Mouse (Mus musculus): Measurements from ENCODE around the gene Hat1.

DNA sequence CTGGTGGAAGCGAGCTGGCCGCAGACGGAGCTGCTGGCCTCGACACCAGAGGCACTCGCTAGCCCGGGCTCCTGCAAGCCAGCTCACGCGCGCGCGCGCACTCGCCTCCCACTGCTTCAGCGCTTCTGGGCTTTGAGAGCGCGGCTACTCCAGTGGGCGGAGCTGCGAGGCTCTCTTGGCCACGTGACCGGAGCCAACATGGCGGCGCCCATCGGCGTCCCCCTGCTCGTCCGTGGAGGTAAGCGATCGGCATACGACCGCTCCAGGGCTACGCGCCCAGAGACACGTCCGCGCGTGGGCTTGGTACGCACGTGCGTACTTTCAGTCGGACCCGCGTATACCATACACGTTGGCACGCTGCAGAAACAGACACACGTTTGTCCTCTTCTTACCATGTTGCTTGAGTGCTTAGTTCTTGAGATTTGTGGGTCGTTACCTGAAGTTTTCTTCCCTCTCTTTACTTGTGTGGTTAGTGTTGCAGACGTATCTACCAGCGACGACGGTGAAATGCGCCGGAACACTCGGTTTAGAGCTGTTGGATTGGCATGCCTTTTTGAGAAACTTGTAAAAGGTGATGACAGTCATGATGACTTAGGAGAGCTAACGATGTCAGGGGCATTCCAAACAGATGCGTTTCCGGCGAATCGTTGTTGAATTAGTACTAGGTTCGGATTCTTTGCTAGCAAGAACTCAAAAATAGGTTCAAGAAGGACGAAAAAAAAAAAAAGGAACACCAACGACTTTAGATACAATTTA lies 64.6 kb downstream of the Hat1 start, which contains the start of gene Metap1d:
- no peak for TF ChIP-seq GABPA (IDR thresholded peaks at IDR 0.05; ENCODE audit: insufficient replicate concordance, low read depth, low read length)
- no peak for TF ChIP-seq CHD2 (IDR thresholded peaks at IDR 0.05; ENCODE audit: low read length)
- peak; percentile 99 for TF ChIP-seq MAX (IDR thresholded peaks at IDR 0.05; ENCODE audit: low read length)
- TF ChIP-seq BHLHE40 (IDR thresholded peaks at IDR 0.05; ENCODE audit: low read depth, low read length), result peak; percentile 87
- peak; percentile 90 for TF ChIP-seq POLR2A (IDR thresholded peaks at IDR 0.05; ENCODE audit: low read depth, low read length)
- peak; percentile 84 for TF ChIP-seq NRF1 (IDR thresholded peaks at IDR 0.05; ENCODE audit: low read depth, low read length)
- 0 out of 4 replicates have a peak, but pooled peaks of 1 of the 2 experiments have one; percentile 5 for TF ChIP-seq CTCF (conservative IDR thresholded peaks at IDR 0.05 in 1 of 2, IDR thresholded peaks at IDR 0.05 in 1 of 2; ENCODE audit: low read depth in 2 of 2, low read length in 2 of 2)
- TF ChIP-seq EP300 (IDR thresholded peaks at IDR 0.05; ENCODE audit: low read length), result no peak
- TF ChIP-seq ZKSCAN1 (IDR thresholded peaks at IDR 0.05; ENCODE audit: borderline replicate concordance, low read depth, low read length), result no peak
- peak; percentile 38; the same call in 1 of the 2 replicates for TF ChIP-seq ETS1 (conservative IDR thresholded peaks at IDR 0.05; ENCODE audit: low read depth, low read length)
- TF ChIP-seq MAFK (IDR thresholded peaks at IDR 0.05; ENCODE audit: insufficient replicate concordance, low read length), result no peak
- TF ChIP-seq E2F4 (IDR thresholded peaks at IDR 0.05; ENCODE audit: insufficient replicate concordance, low read depth, low read length), result peak; percentile 66; the same call in 1 of the 2 replicates
- TF ChIP-seq NELFE (IDR thresholded peaks at IDR 0.05; ENCODE audit: low read depth, low read length), result peak; percentile 81
